Mouse (Mus musculus) midbrain, embryonic 12.5 days (tissue): ENCODE data around the gene Aunip. TPM values are rescaled to one million over a fixed set of nuclear protein-coding genes. Genes with fewer than 3 reads are reported as not detected.

ENCODE experiments used
- ATAC-seq: fragments of 200-750 bp; cut with Nextera tagmentation; 2 replicates; pipeline ENCODE4 v1.8.0; 2017; ENCODE audit warnings: low read depth, moderate TSS enrichment, moderate library complexity; ENCODE audit not compliant: low FRiP score
- H3K27ac ChIP-seq: fragments of 300-500 bp; sonication (generic); replicated peaks from 2 replicates; pipeline ENCODE4 v1.5.1; 2016; ENCODE audit warnings: mild to moderate bottlenecking
- H3K27me3 ChIP-seq: fragments of 300-500 bp; sonication (generic); 2 replicates; pipeline ENCODE4 v1.6.1; 2016; ENCODE audit warnings: mild to moderate bottlenecking
- H3K36me3 ChIP-seq: fragments of 300-500 bp; sonication (generic); 2 replicates; pipeline ENCODE4 v1.6.1; 2016
- H3K4me1 ChIP-seq: fragments of 300-500 bp; sonication (generic); 2 replicates; pipeline ENCODE4 v1.6.1; 2016
- H3K4me2 ChIP-seq: fragments of 300-500 bp; sonication (generic); replicated peaks from 2 replicates; pipeline ENCODE4 v1.6.1; 2016; ENCODE audit warnings: mild to moderate bottlenecking, moderate library complexity
- H3K4me3 ChIP-seq: fragments of 300-500 bp; sonication (generic); 2 replicates; pipeline ENCODE4 v1.5.1; 2016; ENCODE audit warnings: mild to moderate bottlenecking
- H3K9ac ChIP-seq: fragments of 300-500 bp; sonication (generic); replicated peaks from 2 replicates; pipeline ENCODE4 v1.6.1; 2016; ENCODE audit warnings: mild to moderate bottlenecking, moderate library complexity
- H3K9me3 ChIP-seq: fragments of 300-500 bp; sonication (generic); 2 replicates; pipeline ENCODE4 v1.6.1; 2016; ENCODE audit warnings: mild to moderate bottlenecking
- WGBS: fragments of 180-500 bp; shearing (Covaris S2); methylation state at CpG from one replicate; pipeline ENCODE4 v1.1.7; 2016; 5-methylcytosine and 5-hydroxymethylcytosine counted together
- polyA plus RNA-seq: library from polyadenylated mRNA; unstranded; fragments of >200 nt; fragmentation: Nextera tagmentation; extraction: Ambion mirVana; gene quantifications from 2 replicates; pipeline ENCODE4 v1.2.1, GENCODE M21; 2016

Aunip gene
- 11.2 and 11.5 TPM in 2 replicates for polyA plus RNA-seq

- Histone ChIP-seq H3K9me3 (no peaks in the 10 kb centered on the region), H3K4me3 (peak within 1 kb of the TSS; percentile 66), H3K4me2 (peak within 1 kb of the TSS; percentile 86), H3K27ac (no peak within 1 kb of the TSS; the same call in 1 of the 2 replicates), H3K27me3 (peaks cover 4% of the 10 kb centered on the region; the same call in 1 of the 2 replicates), H3K36me3 (no peaks in the 10 kb centered on the region; the same call in 1 of the 2 replicates), H3K4me1 (peaks cover 17% of the 10 kb centered on the region), H3K9ac (peak within 1 kb of the TSS; percentile 62)
- WGBS, result under 1% methylated on average over 42 of the region's 42 CpGs
- peak; percentile 96 for ATAC-seq
Observed at GRCm38 (mm10) chr4:134510845-134511411, at the start of gene Aunip. Gene Aunip (plus strand): TSS chr4:134510999.

GRCm38 (mm10) chr4:134461252-134461651, 49.5 kb upstream of the Aunip start:
- no peaks in the 10 kb centered on the region for H3K27me3 ChIP-seq
- H3K9ac ChIP-seq, result no peak overlapping the region
- 80% methylated on average over 5 of the region's 5 CpGs for WGBS
- no peak overlapping the region for H3K4me2 ChIP-seq
- no peak overlapping the region for H3K27ac ChIP-seq
- peaks cover 9% of the 10 kb centered on the region for H3K4me1 ChIP-seq
- no peak overlapping the region for H3K4me3 ChIP-seq
- no peaks in the 10 kb centered on the region for H3K9me3 ChIP-seq
- H3K36me3 ChIP-seq, result no peaks in the 10 kb centered on the region
- ATAC-seq, result no peak

GRCm38 (mm10) chr4:134465789-134466188, 45.0 kb upstream of the Aunip start:
- 25% methylated on average over 12 of the region's 12 CpGs for WGBS
- no peak for ATAC-seq
- H3K9me3 ChIP-seq, result no peaks in the 10 kb centered on the region
- H3K4me2 ChIP-seq, result peak overlapping the region; percentile 24
- peak overlapping the region; percentile 99 for H3K27ac ChIP-seq
- no peak overlapping the region; the same call in 1 of the 2 replicates for H3K9ac ChIP-seq
- H3K27me3 ChIP-seq, result no peaks in the 10 kb centered on the region
- peaks cover 2% of the 10 kb centered on the region for H3K36me3 ChIP-seq
- peaks cover 25% of the 10 kb centered on the region for H3K4me1 ChIP-seq
- H3K4me3 ChIP-seq, result no peak overlapping the region

GRCm38 (mm10) chr4:134466381-134467262, 44.2 kb upstream of the Aunip start:
- ATAC-seq, result no peak
- WGBS, result 59% methylated on average over 11 of the region's 11 CpGs

DNA sequence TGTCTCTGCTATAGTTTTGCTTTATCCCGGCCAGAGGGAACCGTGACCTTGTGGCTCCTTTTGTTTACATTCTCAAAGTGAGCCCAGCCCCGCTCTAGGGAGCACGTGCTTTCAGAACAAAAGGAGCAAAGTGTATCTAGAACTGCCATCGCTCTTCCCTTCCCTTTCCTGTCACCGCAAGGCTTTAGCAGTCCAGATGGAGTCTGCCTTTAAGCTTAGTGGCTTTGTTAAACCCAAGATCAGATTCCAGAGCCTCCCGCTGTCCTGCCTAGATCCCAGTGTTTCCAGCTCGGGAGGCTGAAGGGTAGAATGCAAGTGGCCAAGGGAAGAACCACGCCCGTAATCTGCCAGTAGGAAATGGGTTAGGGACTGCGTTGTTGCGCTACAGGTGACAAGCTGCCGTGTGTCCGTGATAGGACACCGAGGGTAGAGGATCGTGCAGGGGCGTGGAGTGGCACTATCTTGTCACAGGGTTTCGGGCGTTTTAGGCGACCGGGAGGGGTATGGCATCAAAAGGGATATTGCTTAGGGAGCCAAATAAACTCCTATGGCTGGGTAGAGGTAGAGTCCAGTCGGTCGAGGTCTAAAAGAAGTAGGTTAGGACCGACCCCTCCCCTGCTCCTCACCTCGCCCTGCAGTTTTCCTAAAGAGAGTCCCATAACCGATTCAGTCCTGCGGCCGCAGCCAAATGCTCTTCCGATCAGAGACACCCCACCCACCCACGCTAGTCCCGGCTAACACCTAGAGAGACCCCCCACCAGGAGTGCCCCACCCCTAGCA, 43.2 kb upstream of the Aunip start:
- WGBS, result under 1% methylated on average over 31 of the region's 31 CpGs
- Histone ChIP-seq H3K4me2 (peak overlapping the region; percentile 84), H3K27me3 (no peaks in the 10 kb centered on the region), H3K9me3 (no peaks in the 10 kb centered on the region), H3K9ac (peak overlapping the region; percentile 98), H3K4me3 (peak overlapping the region; percentile 97), H3K4me1 (peaks cover 40% of the 10 kb centered on the region), H3K36me3 (peaks cover 19% of the 10 kb centered on the region), H3K27ac (peak overlapping the region; percentile 99)
- peak; percentile 42 for ATAC-seq

More at GRCm38 (mm10) chr4:134466381-134467262, 44.2 kb upstream of the Aunip start:
- peak overlapping the region; percentile 98; the same call in 1 of the 2 replicates for H3K9ac ChIP-seq
- peak overlapping the region; percentile 99 for H3K27ac ChIP-seq
- H3K27me3 ChIP-seq, result no peaks in the 10 kb centered on the region
- H3K4me3 ChIP-seq, result peak overlapping the region; percentile 97; the same call in 1 of the 2 replicates
- H3K4me2 ChIP-seq, result peak overlapping the region; percentile 84
- peaks cover 10% of the 10 kb centered on the region for H3K36me3 ChIP-seq
- no peaks in the 10 kb centered on the region for H3K9me3 ChIP-seq
- H3K4me1 ChIP-seq, result peaks cover 32% of the 10 kb centered on the region

DNA sequence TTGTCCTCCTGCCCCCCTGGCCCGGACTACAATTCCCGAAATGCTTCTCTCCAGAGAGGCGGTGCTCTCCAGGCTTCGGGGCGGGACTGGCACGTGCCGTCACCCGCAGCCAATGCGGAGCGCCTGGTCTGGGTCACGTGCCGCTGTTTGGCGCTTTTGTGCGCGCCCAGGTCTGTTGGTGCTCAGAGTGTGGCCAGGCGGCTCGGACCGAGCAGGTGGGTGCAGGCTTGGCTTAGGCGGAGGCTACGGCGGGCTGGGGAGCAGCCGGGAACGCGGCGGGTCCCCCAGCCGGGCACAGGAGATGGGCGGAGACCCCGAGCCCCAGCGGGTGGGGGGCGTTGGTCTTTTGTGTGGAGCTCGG, 42.6 kb upstream of the Aunip start, which contains the start of gene Stmn1:
Stmn1 (plus strand) TSS at position 106 of the 361 bp plus-strand sequence.
- Histone ChIP-seq H3K4me3 (peak within 1 kb of the TSS; percentile 97), H3K9me3 (no peaks in the 10 kb centered on the region), H3K9ac (peak within 1 kb of the TSS; percentile 98), H3K36me3 (peaks cover 24% of the 10 kb centered on the region), H3K4me1 (peaks cover 45% of the 10 kb centered on the region), H3K27me3 (no peaks in the 10 kb centered on the region), H3K27ac (peak within 1 kb of the TSS; percentile 99), H3K4me2 (peak within 1 kb of the TSS; percentile 84)
- ATAC-seq, result peak; percentile 95
- 2% methylated on average over 30 of the region's 31 CpGs for WGBS

DNA sequence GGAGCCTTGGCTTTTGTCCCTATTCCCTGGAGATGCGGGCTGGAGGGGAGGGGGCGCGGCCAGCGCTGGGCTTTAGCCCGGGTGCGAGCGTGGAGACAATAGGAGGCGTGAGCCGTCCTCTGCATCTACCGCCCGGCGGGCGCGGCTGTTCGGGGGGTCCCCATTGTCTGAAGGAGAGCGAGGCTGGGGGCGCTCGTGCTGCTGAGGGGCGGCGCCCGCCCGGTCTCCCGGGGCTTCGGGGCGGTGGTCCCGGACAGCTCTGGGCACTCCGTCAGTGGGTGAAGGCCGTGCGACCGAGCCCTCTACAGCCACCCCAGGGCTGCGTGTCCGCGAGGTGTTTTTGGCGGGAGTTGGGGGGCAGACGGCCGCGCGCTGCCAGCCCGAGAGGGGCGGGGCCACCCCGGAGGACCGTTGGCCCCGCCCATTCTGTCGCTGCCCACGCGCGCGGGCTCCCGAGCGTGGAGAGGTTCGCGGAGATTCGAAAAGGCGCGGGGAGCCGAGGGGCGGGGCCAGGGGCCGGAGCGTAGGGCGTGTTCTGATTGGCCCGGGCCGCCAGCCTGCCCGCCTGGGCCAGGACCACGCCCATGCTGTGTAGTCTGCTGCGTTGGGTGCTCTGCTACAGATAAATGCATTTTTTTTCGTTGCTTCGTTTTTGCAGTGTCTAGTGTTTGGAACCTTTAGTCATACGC, 42.1 kb upstream of the Aunip start:
- peak overlapping the region; percentile 97 for H3K4me3 ChIP-seq
- H3K27ac ChIP-seq, result peak overlapping the region; percentile 99
- peaks cover 46% of the 10 kb centered on the region for H3K4me1 ChIP-seq
- no peaks in the 10 kb centered on the region for H3K27me3 ChIP-seq
- H3K9ac ChIP-seq, result peak overlapping the region; percentile 98
- H3K9me3 ChIP-seq, result no peaks in the 10 kb centered on the region
- under 1% methylated on average over 67 of the region's 68 CpGs for WGBS
- peak overlapping the region; percentile 84 for H3K4me2 ChIP-seq
- peak; percentile 80 for ATAC-seq
- H3K36me3 ChIP-seq, result peaks cover 26% of the 10 kb centered on the region

DNA sequence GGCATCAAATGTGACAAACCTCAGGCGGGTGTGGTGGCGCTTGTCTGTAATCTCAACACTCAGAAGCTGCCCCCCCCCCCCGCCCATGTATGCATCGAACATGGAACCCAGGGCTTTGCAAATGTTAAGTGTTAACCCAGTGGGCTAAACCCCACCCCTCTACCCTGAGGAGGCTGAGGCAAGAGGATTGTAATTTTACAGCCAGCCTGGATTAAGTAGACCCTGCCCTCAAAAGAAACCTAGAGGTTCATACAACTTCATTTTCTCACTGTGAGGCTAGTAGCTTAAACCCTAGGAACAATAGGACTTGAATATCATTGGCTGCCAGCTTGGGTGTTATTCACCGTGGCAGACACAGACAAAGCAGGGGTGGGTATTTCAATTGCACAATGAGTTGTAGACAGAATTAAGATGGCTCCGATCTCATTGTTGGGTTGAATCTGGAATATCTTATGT, 41.4 kb upstream of the Aunip start:
- peaks cover 32% of the 10 kb centered on the region for H3K36me3 ChIP-seq
- H3K4me2 ChIP-seq, result peak overlapping the region; percentile 84
- H3K9ac ChIP-seq, result peak overlapping the region; percentile 98
- WGBS, result 5% methylated on average over 6 of the region's 6 CpGs
- no peaks in the 10 kb centered on the region for H3K27me3 ChIP-seq
- peak overlapping the region; percentile 99 for H3K27ac ChIP-seq
- peak; percentile 27 for ATAC-seq
- peak overlapping the region; percentile 97 for H3K4me3 ChIP-seq
- H3K9me3 ChIP-seq, result no peaks in the 10 kb centered on the region
- H3K4me1 ChIP-seq, result peaks cover 52% of the 10 kb centered on the region

- Histone ChIP-seq H3K4me1 (peaks cover 56% of the 10 kb centered on the region), H3K4me3 (peak overlapping the region; percentile 97), H3K36me3 (peaks cover 38% of the 10 kb centered on the region), H3K9me3 (no peaks in the 10 kb centered on the region), H3K9ac (peak overlapping the region; percentile 98), H3K27ac (peak overlapping the region; percentile 99), H3K27me3 (no peaks in the 10 kb centered on the region), H3K4me2 (peak overlapping the region; percentile 84)
- no peak for ATAC-seq
- WGBS, result 52% methylated on average over 3 of the region's 3 CpGs
Observed at GRCm38 (mm10) chr4:134469985-134470384, 40.8 kb upstream of the Aunip start.

GRCm38 (mm10) chr4:134471469-134471868, 39.3 kb upstream of the Aunip start:
- ATAC-seq, result no peak
- peak overlapping the region; percentile 97 for H3K4me3 ChIP-seq
- peak overlapping the region; percentile 60; the same call in 1 of the 2 replicates for H3K27ac ChIP-seq
- H3K9me3 ChIP-seq, result no peaks in the 10 kb centered on the region
- peaks cover 44% of the 10 kb centered on the region for H3K4me1 ChIP-seq
- peak overlapping the region; percentile 84 for H3K4me2 ChIP-seq
- H3K27me3 ChIP-seq, result no peaks in the 10 kb centered on the region
- peaks cover 53% of the 10 kb centered on the region for H3K36me3 ChIP-seq
- H3K9ac ChIP-seq, result no peak overlapping the region

DNA sequence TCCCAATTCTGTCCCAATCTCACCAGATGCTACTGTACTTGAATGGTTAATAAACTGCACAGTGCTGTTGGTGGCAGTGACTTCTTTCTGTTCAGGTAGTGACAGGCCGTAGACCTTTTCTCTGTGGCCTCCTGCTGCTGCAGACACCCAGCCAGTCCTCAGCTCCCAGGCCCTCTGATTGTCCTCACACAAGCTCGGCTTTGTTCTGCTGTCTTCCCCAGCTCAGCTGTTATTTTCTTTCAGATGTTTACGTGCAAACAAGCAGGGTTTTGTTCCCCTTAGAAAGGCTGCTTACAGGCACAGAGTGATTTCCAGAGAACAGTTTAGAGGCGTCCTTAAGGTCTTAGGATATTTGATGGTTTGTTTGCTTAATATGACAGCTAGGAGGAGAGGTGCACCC, 37.0 kb upstream of the Aunip start:
- Histone ChIP-seq H3K9ac (no peak overlapping the region; the same call in 1 of the 2 replicates), H3K4me1 (peaks cover 42% of the 10 kb centered on the region), H3K27me3 (no peaks in the 10 kb centered on the region), H3K4me3 (no peak overlapping the region), H3K36me3 (peaks cover 61% of the 10 kb centered on the region), H3K27ac (peak overlapping the region; percentile 69), H3K4me2 (no peak overlapping the region; the same call in 1 of the 2 replicates), H3K9me3 (no peaks in the 10 kb centered on the region)
- 65% methylated on average over 4 of the region's 4 CpGs for WGBS
- ATAC-seq, result no peak
